Mouse (Mus musculus) C2C12 (cell line): Measurements from ENCODE around the gene Cap1. TPM values are rescaled to one million over a fixed set of nuclear protein-coding genes. Genes with fewer than 3 reads are reported as not detected.

Experiments
- H3K27me3 ChIP-seq: one replicate; pipeline ENCODE4 v1.6.1; 2011; ENCODE audit not compliant: control insufficient read depth, insufficient read depth, insufficient read length
- H3K36me3 ChIP-seq: one replicate; pipeline ENCODE4 v1.6.1; 2011; ENCODE audit not compliant: control insufficient read depth, insufficient read depth
- H3K4me3 ChIP-seq: one replicate; pipeline ENCODE4 v1.5.1; 2011; ENCODE audit warnings: mild to moderate bottlenecking, control low read depth; ENCODE audit not compliant: poor library complexity, insufficient read depth, severe bottlenecking
- H3K79me2 ChIP-seq: one replicate; pipeline ENCODE4 v1.6.1; 2011; ENCODE audit not compliant: control insufficient read depth, insufficient read depth
- H3K79me3 ChIP-seq: one replicate; pipeline ENCODE4 v1.6.1; 2011; ENCODE audit warnings: low read depth, control low read depth
- H3ac ChIP-seq: one replicate; pipeline ENCODE3; 2011; ENCODE audit warnings: low read depth; ENCODE audit not compliant: control insufficient read depth, insufficient read length
- CEBPB ChIP-seq: IDR thresholded peaks from one replicate; pipeline ENCODE4 v1.6.1; 2011; ENCODE audit warnings: low read depth, mild to moderate bottlenecking, control low read depth, moderate library complexity
- CTCF ChIP-seq: IDR thresholded peaks from one replicate; pipeline ENCODE4 v1.5.1; 2011; ENCODE audit not compliant: control insufficient read depth, insufficient read depth, insufficient read length
- FOSL1 ChIP-seq: IDR thresholded peaks from one replicate; pipeline ENCODE4 v1.8.0; 2011; ENCODE audit warnings: mild to moderate bottlenecking, low read length; ENCODE audit not compliant: poor library complexity, insufficient read depth, severe bottlenecking
- MAX ChIP-seq: IDR thresholded peaks from one replicate; pipeline ENCODE4 v1.6.1; 2011; ENCODE audit warnings: mild to moderate bottlenecking, control low read depth
- MYOD1 ChIP-seq: IDR thresholded peaks from one replicate; pipeline ENCODE4 v1.6.1; 2011; ENCODE audit warnings: low read depth; ENCODE audit not compliant: control insufficient read depth, insufficient read length
- MYOG ChIP-seq: IDR thresholded peaks from one replicate; pipeline ENCODE4 v1.6.1; 2011; ENCODE audit not compliant: control insufficient read depth, insufficient read length; ENCODE audit errors: extremely low read depth
- USF1 ChIP-seq: IDR thresholded peaks from one replicate; pipeline ENCODE4 v1.6.1; 2011; ENCODE audit warnings: low read depth, mild to moderate bottlenecking, control low read depth, moderate library complexity
- polyA plus RNA-seq: library from polyadenylated mRNA; unstranded; fragments of >200 nt; fragmentation: generic; extraction: Trizol; gene quantifications from one replicate; pipeline ENCODE4 v1.2.1, GENCODE M21; 2012; ENCODE audit warnings: missing spikeins

The Cap1 gene
- polyA plus RNA-seq, 1 experiment = 384 TPM

GRCm38 (mm10) chr4:122892157-122892556 lies 6.3 kb upstream of the Cap1 start:
- Histone ChIP-seq H3K79me2 (no peaks in the 10 kb centered on the region), H3ac (no peak overlapping the region), H3K27me3 (no peaks in the 10 kb centered on the region), H3K4me3 (no peak overlapping the region), H3K79me3 (no peaks in the 10 kb centered on the region), H3K36me3 (no peaks in the 10 kb centered on the region)
- TF ChIP-seq MYOG (no peak), CTCF (no peak), MAX (no peak)

- Histone ChIP-seq H3K4me3 (no peak overlapping the region), H3ac (no peak overlapping the region), H3K27me3 (no peaks in the 10 kb centered on the region), H3K79me3 (no peaks in the 10 kb centered on the region), H3K36me3 (no peaks in the 10 kb centered on the region), H3K79me2 (no peaks in the 10 kb centered on the region)
- TF ChIP-seq CTCF (no peak), FOSL1 (no peak), MAX (no peak), MYOD1 (no peak), USF1 (no peak), MYOG (no peak), CEBPB (no peak)
Measured at GRCm38 (mm10) chr4:122891597-122891996, 5.7 kb upstream of the Cap1 start.

GRCm38 (mm10) chr4:122890881-122891481 lies 5.1 kb upstream of the Cap1 start:
- peak overlapping the region; percentile 22 for H3ac ChIP-seq
- TF ChIP-seq CTCF = no peak
- no peak for TF ChIP-seq CEBPB
- TF ChIP-seq MYOG = no peak
- TF ChIP-seq USF1 = no peak
- TF ChIP-seq FOSL1 = no peak
- no peak for TF ChIP-seq MAX
- no peak for TF ChIP-seq MYOD1

GRCm38 (mm10) chr4:122887336-122887735 lies 1.5 kb upstream of the Cap1 start:
- no peaks in the 10 kb centered on the region for H3K27me3 ChIP-seq
- H3K79me2 ChIP-seq = peaks cover 34% of the 10 kb centered on the region
- H3K36me3 ChIP-seq = peaks cover 3% of the 10 kb centered on the region
- H3ac ChIP-seq = no peak overlapping the region
- TF ChIP-seq USF1 (no peak), FOSL1 (no peak)
- no peak overlapping the region for H3K4me3 ChIP-seq
- H3K79me3 ChIP-seq = peaks cover 32% of the 10 kb centered on the region

More at GRCm38 (mm10) chr4:122890881-122891481, 5.1 kb upstream of the Cap1 start:
- Histone ChIP-seq H3K4me3 (no peak overlapping the region), H3K79me3 (no peaks in the 10 kb centered on the region), H3K27me3 (no peaks in the 10 kb centered on the region), H3K36me3 (no peaks in the 10 kb centered on the region), H3K79me2 (no peaks in the 10 kb centered on the region)

- peaks cover 7% of the 10 kb centered on the region for H3K36me3 ChIP-seq
- peaks cover 40% of the 10 kb centered on the region for H3K79me2 ChIP-seq
- peaks cover 38% of the 10 kb centered on the region for H3K79me3 ChIP-seq
- TF ChIP-seq MYOD1 (no peak), MAX (peak; percentile 21)
- H3ac ChIP-seq = peak overlapping the region; percentile 96
- H3K27me3 ChIP-seq = no peaks in the 10 kb centered on the region
- peak overlapping the region; percentile 36 for H3K4me3 ChIP-seq
Measured at GRCm38 (mm10) chr4:122886579-122887254, 861 bp upstream of the Cap1 start.

GRCm38 (mm10) chr4:122884481-122885340 lies 1.1 kb downstream of the Cap1 start:
- Histone ChIP-seq H3K4me3 (peak overlapping the region; percentile 97), H3ac (peak overlapping the region; percentile 70), H3K36me3 (peaks cover 18% of the 10 kb centered on the region), H3K79me3 (peaks cover 58% of the 10 kb centered on the region), H3K27me3 (no peaks in the 10 kb centered on the region), H3K79me2 (peaks cover 60% of the 10 kb centered on the region)
- no peak for TF ChIP-seq FOSL1
- no peak for TF ChIP-seq MYOD1
- TF ChIP-seq CEBPB = no peak
- no peak for TF ChIP-seq USF1
- no peak for TF ChIP-seq CTCF
- TF ChIP-seq MAX = no peak
- TF ChIP-seq MYOG = no peak
